Mouse (Mus musculus): ENCODE data around the gene Nxph1. TPM values are rescaled to one million over a fixed set of nuclear protein-coding genes. Genes with fewer than 3 reads are reported as not detected.
A peak's percentile ranks its signal among the peaks of the same experiment; 100 is the strongest.

Gene Nxph1
- polyA plus RNA-seq (2014; fragmentation: Nextera tagmentation; extraction: Ambion mirVana), result 37.5 and 44.9 TPM in 2 replicates

DNA sequence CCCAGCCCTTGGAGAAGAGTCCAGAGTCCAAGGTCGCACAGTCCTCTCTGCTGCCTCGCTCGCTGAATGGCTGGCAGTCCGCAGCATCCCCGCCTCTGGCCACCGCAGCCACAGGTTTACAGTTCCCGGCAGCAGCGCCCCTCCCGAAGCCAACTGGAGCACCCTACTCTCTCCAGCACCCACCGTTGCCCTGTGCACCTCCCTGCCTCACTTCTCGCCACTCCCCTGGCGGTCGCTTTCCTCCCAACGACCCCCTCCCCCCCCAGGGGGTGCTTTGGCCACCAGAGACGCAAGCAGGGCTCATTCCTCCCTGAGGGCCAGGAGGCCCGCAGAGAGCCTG, at the start of gene Nxph1:
Nxph1 (plus strand) TSS at position 301 of the 340 bp plus-strand sequence.
- peaks cover 14% of the 10 kb centered on the region for H3K4me1 ChIP-seq (ENCODE audit: control insufficient read depth, insufficient read depth, low read length)
- no peaks in the 10 kb centered on the region for H3K9me3 ChIP-seq (replicated peaks; ENCODE audit: control insufficient read depth, low read length)
- 1% methylated on average over 16 of the region's 16 CpGs for WGBS
- H3K27ac ChIP-seq (ENCODE audit: low read depth, low read length), result peak within 1 kb of the TSS; percentile 82
- peak within 1 kb of the TSS; percentile 48 for H3K4me3 ChIP-seq (ENCODE audit: low read depth, low read length)
- DNase-seq (ENCODE audit: low spot score) (no peak), ATAC-seq (peak; percentile 16)
- peaks cover 54% of the 10 kb centered on the region for H3K27me3 ChIP-seq (replicated peaks; ENCODE audit: control insufficient read depth, insufficient read depth, low read length)
- H3K36me3 ChIP-seq (ENCODE audit: control insufficient read depth, insufficient read depth, low read length), result no peaks in the 10 kb centered on the region
- H3K4me2 ChIP-seq (ENCODE audit: low read length), result peak within 1 kb of the TSS; percentile 89
- peak within 1 kb of the TSS; percentile 60 for H3K9ac ChIP-seq (ENCODE audit: low read length)

DNA sequence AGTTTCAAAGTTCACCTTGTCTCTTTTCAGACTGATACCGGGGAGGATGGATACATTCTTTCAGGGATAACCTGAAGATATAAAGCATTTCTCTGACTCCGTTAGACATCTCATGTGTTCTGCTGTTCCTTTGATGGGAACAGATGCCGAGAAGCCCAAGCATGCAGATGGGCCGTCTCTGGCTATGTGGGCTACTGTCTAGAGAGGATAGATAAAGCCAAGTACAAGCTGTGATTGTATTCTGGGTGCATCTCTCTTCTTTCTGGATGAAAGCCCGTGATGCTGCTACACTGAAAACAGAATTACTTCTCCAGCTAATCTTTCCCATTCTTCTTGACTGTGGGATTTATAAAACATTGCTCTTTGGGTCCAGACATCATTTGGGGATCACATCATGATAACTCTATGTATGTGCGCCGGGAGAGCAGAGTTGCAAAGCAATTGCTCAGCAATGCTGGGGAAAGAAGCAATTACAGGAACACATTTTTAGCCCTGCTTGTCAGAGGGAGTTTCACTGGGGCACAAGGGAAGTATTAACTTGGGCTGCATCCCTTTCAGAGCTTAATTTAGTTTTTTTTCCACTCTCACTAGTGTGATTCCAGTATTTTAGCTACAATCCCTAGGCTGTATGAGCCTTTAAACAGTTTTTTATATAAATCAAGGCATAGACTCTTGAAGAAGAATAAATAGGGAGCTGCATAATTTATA, 48.1 kb upstream of the Nxph1 start:
- Histone ChIP-seq H3K27me3 (replicated peaks; ENCODE audit: control insufficient read depth, insufficient read depth, low read length) (no peaks in the 10 kb centered on the region), H3K9me3 (replicated peaks; ENCODE audit: control insufficient read depth, low read length) (no peaks in the 10 kb centered on the region), H3K4me2 (ENCODE audit: low read length) (no peak overlapping the region), H3K4me1 (ENCODE audit: control insufficient read depth, insufficient read depth, low read length) (peaks cover 17% of the 10 kb centered on the region), H3K4me3 (ENCODE audit: low read depth, low read length) (no peak overlapping the region), H3K9ac (ENCODE audit: low read length) (no peak overlapping the region), H3K27ac (ENCODE audit: low read depth, low read length) (no peak overlapping the region), H3K36me3 (ENCODE audit: control insufficient read depth, insufficient read depth, low read length) (no peaks in the 10 kb centered on the region)
- ATAC-seq, result no peak
- DNase-seq (ENCODE audit: low spot score), result peak; percentile 23
- WGBS, result 46% methylated on average over 7 of the region's 7 CpGs

DNA sequence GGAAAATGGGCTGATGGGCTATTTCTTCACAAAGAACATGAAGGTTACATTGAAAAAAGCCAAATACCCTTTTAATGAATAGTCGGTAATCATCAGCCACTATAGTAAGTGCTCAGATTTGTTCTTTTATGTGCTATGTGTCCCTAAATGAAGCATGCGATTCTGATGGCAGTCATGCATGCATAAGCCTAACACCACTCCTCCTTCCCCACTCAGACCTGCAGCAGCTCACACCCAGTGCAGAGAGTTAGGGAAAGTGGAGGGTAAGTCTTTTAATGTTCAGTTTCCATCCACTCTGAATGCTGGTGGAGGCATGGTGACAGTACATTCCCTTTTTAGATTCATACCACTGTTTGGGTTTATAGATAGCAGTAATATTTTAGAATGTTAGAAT, 47.5 kb upstream of the Nxph1 start:
- Histone ChIP-seq H3K4me1 (ENCODE audit: control insufficient read depth, insufficient read depth, low read length) (peaks cover 17% of the 10 kb centered on the region), H3K36me3 (ENCODE audit: control insufficient read depth, insufficient read depth, low read length) (no peaks in the 10 kb centered on the region), H3K27me3 (replicated peaks; ENCODE audit: control insufficient read depth, insufficient read depth, low read length) (no peaks in the 10 kb centered on the region), H3K9me3 (replicated peaks; ENCODE audit: control insufficient read depth, low read length) (no peaks in the 10 kb centered on the region), H3K4me3 (ENCODE audit: low read depth, low read length) (no peak overlapping the region), H3K4me2 (ENCODE audit: low read length) (no peak overlapping the region), H3K9ac (ENCODE audit: low read length) (no peak overlapping the region), H3K27ac (ENCODE audit: low read depth, low read length) (no peak overlapping the region)
- WGBS, result 5% methylated on average over 2 of the region's 2 CpGs
- DNase-seq (ENCODE audit: low spot score), result peak; percentile 23
- peak; percentile 60; the same call in 1 of the 2 replicates for ATAC-seq

DNA sequence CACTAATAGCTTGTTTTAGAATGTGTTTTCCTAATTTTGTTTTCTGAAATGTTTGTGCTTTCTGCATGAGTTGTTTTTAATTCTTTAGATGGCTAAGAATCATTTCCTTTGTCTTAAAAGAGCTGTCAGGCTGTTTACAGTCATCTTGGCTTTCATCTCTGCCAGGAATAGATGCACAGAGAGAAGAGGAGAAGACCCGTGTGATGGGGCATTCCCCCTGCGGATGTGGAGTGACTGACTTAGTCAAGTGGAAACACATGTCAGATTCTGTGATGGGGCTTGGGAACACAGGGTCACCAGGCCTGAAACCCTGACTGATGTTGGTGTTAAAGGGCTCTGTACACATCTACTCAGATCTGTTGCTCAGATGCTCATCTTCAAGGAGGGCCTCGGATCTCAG, 40.3 kb upstream of the Nxph1 start:
- DNase-seq (ENCODE audit: low spot score), result no peak
- no peaks in the 10 kb centered on the region for H3K36me3 ChIP-seq (ENCODE audit: control insufficient read depth, insufficient read depth, low read length)
- 74% methylated on average over 3 of the region's 3 CpGs for WGBS

GRCm38 (mm10) chr6:8913404-8913803, 34.8 kb upstream of the Nxph1 start:
- no peaks in the 10 kb centered on the region for H3K4me1 ChIP-seq (ENCODE audit: control insufficient read depth, insufficient read depth, low read length)
- no peaks in the 10 kb centered on the region for H3K9me3 ChIP-seq (replicated peaks; ENCODE audit: control insufficient read depth, low read length)
- no peak overlapping the region for H3K27ac ChIP-seq (ENCODE audit: low read depth, low read length)
- H3K36me3 ChIP-seq (ENCODE audit: control insufficient read depth, insufficient read depth, low read length), result no peaks in the 10 kb centered on the region
- no peak overlapping the region for H3K9ac ChIP-seq (ENCODE audit: low read length)
- DNase-seq (ENCODE audit: low spot score) (no peak), ATAC-seq (no peak)
- no peak overlapping the region for H3K4me2 ChIP-seq (ENCODE audit: low read length)
- no peaks in the 10 kb centered on the region for H3K27me3 ChIP-seq (replicated peaks; ENCODE audit: control insufficient read depth, insufficient read depth, low read length)
- H3K4me3 ChIP-seq (ENCODE audit: low read depth, low read length), result no peak overlapping the region

More for the DNA sequence above, 40.3 kb upstream of the Nxph1 start:
- H3K9ac ChIP-seq (ENCODE audit: low read length), result no peak overlapping the region
- no peak overlapping the region for H3K27ac ChIP-seq (ENCODE audit: low read depth, low read length)
- no peaks in the 10 kb centered on the region for H3K4me1 ChIP-seq (ENCODE audit: control insufficient read depth, insufficient read depth, low read length)
- H3K4me2 ChIP-seq (ENCODE audit: low read length), result no peak overlapping the region
- ATAC-seq, result no peak
- H3K4me3 ChIP-seq (ENCODE audit: low read depth, low read length), result no peak overlapping the region
- H3K27me3 ChIP-seq (replicated peaks; ENCODE audit: control insufficient read depth, insufficient read depth, low read length), result no peaks in the 10 kb centered on the region
- no peaks in the 10 kb centered on the region for H3K9me3 ChIP-seq (replicated peaks; ENCODE audit: control insufficient read depth, low read length)

DNA sequence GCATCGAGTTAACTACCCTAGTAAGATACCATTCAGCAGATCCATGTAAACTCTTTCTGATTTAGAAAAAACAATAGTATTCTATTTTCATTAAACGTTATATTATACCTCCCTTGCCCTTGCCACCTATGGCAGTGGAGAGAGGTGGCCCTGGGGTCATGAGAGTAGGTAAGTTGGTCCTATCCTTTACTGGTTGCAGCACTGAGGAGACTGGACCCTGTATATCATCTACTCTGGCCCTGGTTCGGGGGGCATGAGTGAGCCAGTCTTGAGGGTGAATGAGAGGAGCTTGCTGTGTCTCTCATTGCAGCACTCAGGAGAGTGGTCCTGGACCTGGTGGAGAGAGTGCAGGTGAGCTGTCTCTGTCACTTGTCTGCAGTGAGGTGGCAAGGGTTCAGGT, 33.5 kb upstream of the Nxph1 start:
- no peaks in the 10 kb centered on the region for H3K4me1 ChIP-seq (ENCODE audit: control insufficient read depth, insufficient read depth, low read length)
- 94% methylated on average over 3 of the region's 3 CpGs for WGBS
- no peak for ATAC-seq

GRCm38 (mm10) chr6:8924481-8924880, 23.8 kb upstream of the Nxph1 start:
- no peaks in the 10 kb centered on the region for H3K36me3 ChIP-seq (ENCODE audit: control insufficient read depth, insufficient read depth, low read length)
- no peak for ATAC-seq
- H3K4me3 ChIP-seq (ENCODE audit: low read depth, low read length), result no peak overlapping the region
- no peaks in the 10 kb centered on the region for H3K9me3 ChIP-seq (replicated peaks; ENCODE audit: control insufficient read depth, low read length)
- no peak overlapping the region for H3K4me2 ChIP-seq (ENCODE audit: low read length)
- no peak overlapping the region for H3K27ac ChIP-seq (ENCODE audit: low read depth, low read length)
- peak; percentile 14 for DNase-seq (ENCODE audit: low spot score)
- WGBS, result 64% methylated on average over 6 of the region's 6 CpGs
- no peaks in the 10 kb centered on the region for H3K4me1 ChIP-seq (ENCODE audit: control insufficient read depth, insufficient read depth, low read length)
- no peaks in the 10 kb centered on the region for H3K27me3 ChIP-seq (replicated peaks; ENCODE audit: control insufficient read depth, insufficient read depth, low read length)
- H3K9ac ChIP-seq (ENCODE audit: low read length), result no peak overlapping the region

More for the DNA sequence above, 33.5 kb upstream of the Nxph1 start:
- Histone ChIP-seq H3K27ac (ENCODE audit: low read depth, low read length) (no peak overlapping the region), H3K9ac (ENCODE audit: low read length) (no peak overlapping the region), H3K4me3 (ENCODE audit: low read depth, low read length) (no peak overlapping the region), H3K9me3 (replicated peaks; ENCODE audit: control insufficient read depth, low read length) (no peaks in the 10 kb centered on the region), H3K4me2 (ENCODE audit: low read length) (no peak overlapping the region), H3K27me3 (replicated peaks; ENCODE audit: control insufficient read depth, insufficient read depth, low read length) (no peaks in the 10 kb centered on the region), H3K36me3 (ENCODE audit: control insufficient read depth, insufficient read depth, low read length) (no peaks in the 10 kb centered on the region)
- DNase-seq (ENCODE audit: low spot score), result no peak

- Histone ChIP-seq H3K27ac (ENCODE audit: low read depth, low read length) (no peak overlapping the region), H3K9me3 (replicated peaks; ENCODE audit: control insufficient read depth, low read length) (no peaks in the 10 kb centered on the region), H3K9ac (ENCODE audit: low read length) (no peak overlapping the region), H3K4me3 (ENCODE audit: low read depth, low read length) (no peak overlapping the region), H3K4me2 (ENCODE audit: low read length) (no peak overlapping the region), H3K27me3 (replicated peaks; ENCODE audit: control insufficient read depth, insufficient read depth, low read length) (no peaks in the 10 kb centered on the region), H3K36me3 (ENCODE audit: control insufficient read depth, insufficient read depth, low read length) (no peaks in the 10 kb centered on the region), H3K4me1 (ENCODE audit: control insufficient read depth, insufficient read depth, low read length) (no peaks in the 10 kb centered on the region)
- WGBS, result 51% methylated on average over 5 of the region's 5 CpGs
- DNase-seq (ENCODE audit: low spot score) (no peak), ATAC-seq (peak; percentile 49; the same call in 1 of the 2 replicates)
These were observed 13.0 kb upstream of the Nxph1 start for GRCm38 (mm10) chr6:8935241-8935640.

DNA sequence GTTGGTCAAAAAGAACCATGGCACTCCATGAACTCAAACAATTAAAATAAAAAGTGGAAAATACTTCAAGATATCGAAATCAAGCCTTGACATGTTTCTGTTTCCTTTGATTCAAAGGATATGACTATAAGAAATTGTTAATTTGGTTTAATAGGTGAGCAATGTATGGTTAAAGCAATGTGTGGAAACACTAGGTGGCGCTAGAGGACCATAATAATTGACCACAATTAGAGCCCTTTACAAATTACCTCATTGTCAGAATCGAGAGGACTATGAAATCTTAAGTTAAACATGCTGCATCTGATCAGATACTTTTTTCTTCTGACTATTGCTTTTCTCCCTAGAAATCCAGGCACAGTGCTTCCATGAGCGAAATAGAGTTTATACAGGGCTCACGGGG, 12.5 kb upstream of the Nxph1 start:
- Histone ChIP-seq H3K4me1 (ENCODE audit: control insufficient read depth, insufficient read depth, low read length) (no peaks in the 10 kb centered on the region), H3K9me3 (replicated peaks; ENCODE audit: control insufficient read depth, low read length) (no peaks in the 10 kb centered on the region), H3K9ac (ENCODE audit: low read length) (no peak overlapping the region), H3K27ac (ENCODE audit: low read depth, low read length) (no peak overlapping the region), H3K36me3 (ENCODE audit: control insufficient read depth, insufficient read depth, low read length) (no peaks in the 10 kb centered on the region), H3K4me3 (ENCODE audit: low read depth, low read length) (no peak overlapping the region), H3K27me3 (replicated peaks; ENCODE audit: control insufficient read depth, insufficient read depth, low read length) (no peaks in the 10 kb centered on the region), H3K4me2 (ENCODE audit: low read length) (no peak overlapping the region)
- ATAC-seq, result peak; percentile 94
- peak; percentile 95 for DNase-seq (ENCODE audit: low spot score)
- whole genome bisulfite sequencing, result 14% methylated on average over 5 of the region's 5 CpGs
